8 mouse cellular contexts compared by ENCODE assay signal in the genomic region with DNA sequence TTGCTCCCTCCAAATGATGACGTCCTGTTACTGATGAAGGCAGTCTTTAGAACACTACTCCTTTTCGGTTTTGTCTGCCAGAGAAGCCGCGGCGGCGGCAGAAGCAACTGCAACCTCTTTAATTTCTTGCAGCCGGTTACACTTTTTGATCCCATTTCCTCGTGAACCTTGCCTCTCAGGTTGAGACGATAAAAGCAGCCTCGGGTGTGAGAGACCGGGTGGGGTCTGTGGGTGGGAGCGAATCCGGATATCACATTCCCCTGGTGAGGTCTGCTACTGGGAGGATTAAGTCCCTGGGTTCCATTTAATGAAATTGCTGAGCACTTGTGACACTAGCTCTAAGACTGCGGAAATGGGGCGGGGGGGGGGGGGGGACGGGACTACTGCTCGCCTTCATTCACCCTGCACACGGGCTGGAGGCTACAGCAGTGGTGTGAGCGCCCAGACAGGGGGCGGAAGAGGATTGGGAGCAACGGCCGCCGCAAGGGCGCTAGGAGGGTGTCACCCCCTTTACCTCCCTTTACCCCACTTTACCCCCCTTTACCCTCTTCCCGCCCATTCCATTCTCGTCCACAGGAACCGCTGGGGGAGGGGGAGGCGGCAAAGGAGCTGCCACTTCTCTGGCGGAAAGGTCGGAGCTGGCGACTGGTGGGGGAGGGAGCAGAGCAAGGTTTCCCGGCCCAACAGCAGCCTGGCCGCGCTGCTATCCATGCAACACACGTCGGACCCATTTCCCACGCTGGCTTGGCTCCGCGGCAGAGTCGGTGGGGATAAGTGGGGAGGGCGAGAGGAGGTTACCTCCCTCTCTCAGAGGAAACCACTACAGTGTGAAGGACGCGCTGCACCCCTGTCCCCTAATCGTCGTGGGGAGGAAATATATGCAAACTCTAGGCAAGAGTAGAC. TPM values are rescaled to one million over a fixed set of nuclear protein-coding genes. Genes with fewer than 3 reads are reported as not detected.
A peak's percentile ranks its signal among the peaks of the same experiment; 100 is the strongest.
DNase-seq lines count a peak whose midpoint lies in the region; ATAC-seq and TF ChIP-seq lines count a peak whose summit lies in the region.

No protein-coding gene starts in this region.

- H3K36me3 ChIP-seq in erythroblast, embryonic 14.5 days (ENCODE audit: control insufficient read depth), result no peaks in the 10 kb centered on the region
- H3K36me3 ChIP-seq in heart, embryonic 15.5 days, result no peaks in the 10 kb centered on the region
- no peaks in the 10 kb centered on the region for H3K36me3 ChIP-seq in liver, embryonic 15.5 days (replicated peaks)
- no peaks in the 10 kb centered on the region for H3K36me3 ChIP-seq in neural tube, embryonic 15.5 days

- DNase-seq in 3134 (ENCODE audit: extremely low read depth, insufficient read length, low spot score), result peak; percentile 78
- DNase-seq in brain, embryonic 14.5 days (ENCODE audit: low read depth), result peak; percentile 90
- DNase-seq in kidney, postnatal 36 days, result peak; percentile 18 to 60
- DNase-seq in thymus, postnatal 14 days, result peak; percentile 45

- H3K4me1 ChIP-seq in erythroblast, embryonic 14.5 days (ENCODE audit: control insufficient read depth), result peaks cover 53% of the 10 kb centered on the region
- H3K4me1 ChIP-seq in heart, embryonic 15.5 days (replicated peaks), result 0 out of 2 replicates have a peak, but pooled peaks cover 5% of the 10 kb centered on the region
- H3K4me1 ChIP-seq in liver, embryonic 15.5 days (replicated peaks), result peaks cover 52% of the 10 kb centered on the region
- H3K4me1 ChIP-seq in neural tube, embryonic 15.5 days, result 0 out of 2 replicates have a peak, but pooled peaks cover 5% of the 10 kb centered on the region

- H3K9me3 ChIP-seq in erythroblast, embryonic 14.5 days (ENCODE audit: control insufficient read depth, low read length), result peaks cover 10% of the 10 kb centered on the region; the same call in 1 of the 2 replicates
- H3K9me3 ChIP-seq in heart, embryonic 15.5 days (replicated peaks), result no peaks in the 10 kb centered on the region
- no peaks in the 10 kb centered on the region for H3K9me3 ChIP-seq in liver, embryonic 15.5 days (replicated peaks)
- H3K9me3 ChIP-seq in neural tube, embryonic 15.5 days (replicated peaks), result no peaks in the 10 kb centered on the region

- H3K9ac ChIP-seq in heart, embryonic 15.5 days, result peak overlapping the region; percentile 82
- peak overlapping the region; percentile 46; the same call in 1 of the 2 replicates for H3K9ac ChIP-seq in liver, embryonic 15.5 days
- peak overlapping the region; percentile 77 for H3K9ac ChIP-seq in neural tube, embryonic 15.5 days (replicated peaks)

- H3K4me2 ChIP-seq in heart, embryonic 15.5 days, result peak overlapping the region; percentile 91
- peak overlapping the region; percentile 88 for H3K4me2 ChIP-seq in liver, embryonic 15.5 days
- peak overlapping the region; percentile 93 for H3K4me2 ChIP-seq in neural tube, embryonic 15.5 days

- under 1% methylated on average over 39 of the region's 45 CpGs for WGBS in heart, embryonic 15.5 days
- under 1% methylated on average over 45 of the region's 45 CpGs for WGBS in liver, embryonic 15.5 days (ENCODE audit: insufficient replicate concordance)
- under 1% methylated on average over 43 of the region's 45 CpGs for WGBS in neural tube, embryonic 15.5 days

- H3K27me3 ChIP-seq in erythroblast, embryonic 14.5 days (ENCODE audit: control insufficient read depth), result peaks cover 67% of the 10 kb centered on the region
- no peaks in the 10 kb centered on the region for H3K27me3 ChIP-seq in heart, embryonic 15.5 days
- H3K27me3 ChIP-seq in liver, embryonic 15.5 days, result peaks cover 61% of the 10 kb centered on the region
- H3K27me3 ChIP-seq in neural tube, embryonic 15.5 days (replicated peaks), result no peaks in the 10 kb centered on the region

- peak overlapping the region; percentile 95 for H3K27ac ChIP-seq in heart, embryonic 15.5 days
- peak overlapping the region; percentile 34; the same call in 1 of the 2 replicates for H3K27ac ChIP-seq in liver, embryonic 15.5 days (replicated peaks)
- H3K27ac ChIP-seq in neural tube, embryonic 15.5 days (replicated peaks), result peak overlapping the region; percentile 96

- peak; percentile 67 for ATAC-seq in heart, embryonic 15.5 days (replicated peaks; ENCODE audit: insufficient number of reproducible peaks, insufficient read depth, low FRiP score, low read depth)
- peak; percentile 49 for ATAC-seq in liver, embryonic 15.5 days (ENCODE audit: insufficient read depth)
- ATAC-seq in neural tube, embryonic 15.5 days (ENCODE audit: low FRiP score), result peak; percentile 63

- no peak for TF ChIP-seq POLR2A in brain, embryonic 14.5 days (IDR thresholded peaks at IDR 0.05; ENCODE audit: borderline replicate concordance, extremely low read depth, insufficient read depth, insufficient read length, poor library complexity, severe bottlenecking)

- peak overlapping the region; percentile 65 for H3K4me3 ChIP-seq in erythroblast, embryonic 14.5 days (replicated peaks)
- H3K4me3 ChIP-seq in heart, embryonic 15.5 days, result peak overlapping the region; percentile 68
- H3K4me3 ChIP-seq in liver, embryonic 15.5 days (replicated peaks), result peak overlapping the region; percentile 63
- H3K4me3 ChIP-seq in neural tube, embryonic 15.5 days (replicated peaks), result peak overlapping the region; percentile 77

- TF ChIP-seq CTCF in brain, embryonic 14.5 days (IDR thresholded peaks at IDR 0.05; ENCODE audit: borderline replicate concordance, extremely low read depth, insufficient read depth, insufficient read length), result peak; percentile 31; the same call in 1 of the 2 replicates

RNA-seq across cellular contexts. Expression of a gene that starts 2.9 kb away (rescaled TPM):
- 10.0 and 25.8 TPM in 2 replicates for polyA plus RNA-seq in brain, embryonic 14.5 days (2012; rRNA removed)
- 0.01 TPM in 1 of 2 replicates, not detected in the other for polyA plus RNA-seq in erythroblast, embryonic 14.5 days (2012)
- 21.1 and 21.8 TPM in 2 replicates for polyA plus RNA-seq in heart, embryonic 15.5 days (2015; fragmentation: Nextera tagmentation; extraction: Ambion mirVana)
- polyA plus RNA-seq in liver, embryonic 15.5 days (2015; fragmentation: Nextera tagmentation; extraction: Ambion mirVana), result 0.29 and 0.40 TPM in 2 replicates
- 24.1 and 29.0 TPM in 2 replicates for polyA plus RNA-seq in neural tube, embryonic 15.5 days (2015; fragmentation: Nextera tagmentation; extraction: Ambion mirVana)

Comparison
In these comparisons a context has a peak if more than half of its experiments do, and no peak if none do; other contexts are left out.
1. Peak in every context shown above with its lines: DNase-seq, ATAC-seq, H3K4me3 ChIP-seq and H3K27ac ChIP-seq.
2. DNase-seq: peak in every context shown above with its lines; median percentile 90 in brain, embryonic 14.5 days; 78 in 3134; 45 in thymus, postnatal 14 days; 39 in kidney, postnatal 36 days.
3. H3K27ac ChIP-seq: peak in every context shown above with its lines; median percentile 96 in neural tube, embryonic 15.5 days; 95 in heart, embryonic 15.5 days; 34 in liver, embryonic 15.5 days.